Mouse (Mus musculus): ENCODE results near the gene Eme1.
A peak's percentile ranks its signal among the peaks of the same experiment; 100 is the strongest.

Eme1 gene

GRCm38 (mm10) chr11:94646457-94646856, 7.3 kb downstream of the Eme1 start:
- DNase-seq (ENCODE audit: low spot score) = no peak

- no peak for DNase-seq (ENCODE audit: low spot score)
These were observed 9.1 kb downstream of the Eme1 start for GRCm38 (mm10) chr11:94644461-94645219.

GRCm38 (mm10) chr11:94634431-94634830, 19.3 kb downstream of the Eme1 start:
- DNase-seq (ENCODE audit: low spot score) = no peak

- no peak for DNase-seq (ENCODE audit: low spot score)
These were observed 20.8 kb downstream of the Eme1 start for GRCm38 (mm10) chr11:94632988-94633387.

- DNase-seq (ENCODE audit: low spot score) = no peak
These were observed 21.8 kb downstream of the Eme1 start for GRCm38 (mm10) chr11:94631969-94632368.

- DNase-seq (ENCODE audit: low spot score) = peak; percentile 71
These were observed 23.4 kb downstream of the Eme1 start for GRCm38 (mm10) chr11:94630199-94631011.

- no peak for DNase-seq (ENCODE audit: low spot score)
These were observed 23.9 kb downstream of the Eme1 start for GRCm38 (mm10) chr11:94629884-94630198.

- peak; percentile 97 for DNase-seq (ENCODE audit: low spot score)
These were observed 24.4 kb downstream of the Eme1 start, which contains the start of gene Lrrc59 for GRCm38 (mm10) chr11:94629199-94629883. Lrrc59 (plus strand) TSS chr11:94629767.

- no peak for DNase-seq (ENCODE audit: low spot score)
These were observed 31.6 kb downstream of the Eme1 start for GRCm38 (mm10) chr11:94622162-94622561.

- no peak for DNase-seq (ENCODE audit: low spot score)
These were observed 32.3 kb downstream of the Eme1 start for GRCm38 (mm10) chr11:94621458-94621852.

GRCm38 (mm10) chr11:94620766-94621457, 32.9 kb downstream of the Eme1 start:
- DNase-seq (ENCODE audit: low spot score) = no peak

GRCm38 (mm10) chr11:94617646-94618045, 36.1 kb downstream of the Eme1 start:
- no peak for DNase-seq (ENCODE audit: low spot score)

- DNase-seq (ENCODE audit: low spot score) = no peak
These were observed 38.3 kb downstream of the Eme1 start for GRCm38 (mm10) chr11:94615494-94615893.

- DNase-seq (ENCODE audit: low spot score) = no peak
These were observed 39.2 kb downstream of the Eme1 start for GRCm38 (mm10) chr11:94614603-94615002.

GRCm38 (mm10) chr11:94610744-94611740, 42.7 kb downstream of the Eme1 start:
- DNase-seq (ENCODE audit: low spot score) = peak; percentile 57

GRCm38 (mm10) chr11:94602356-94602955, 51.3 kb downstream of the Eme1 start:
- no peak for DNase-seq (ENCODE audit: low spot score)

- DNase-seq (ENCODE audit: low spot score) = peak; percentile 87
These were observed 52.2 kb downstream of the Eme1 start, which contains the start of gene Acsf2 for GRCm38 (mm10) chr11:94601321-94602281. Acsf2 (minus strand) TSS chr11:94601871.

GRCm38 (mm10) chr11:94600447-94600846, 53.3 kb downstream of the Eme1 start:
- no peak for DNase-seq (ENCODE audit: low spot score)

- no peak for DNase-seq (ENCODE audit: low spot score)
These were observed 55.2 kb downstream of the Eme1 start for GRCm38 (mm10) chr11:94598437-94599120.
